Mouse (Mus musculus) liver, postnatal 0 days (tissue): Measurements from ENCODE around the gene Nkapd1. TPM values are rescaled to one million over a fixed set of nuclear protein-coding genes. Genes with fewer than 3 reads are reported as not detected.

ENCODE experiments used
- ATAC-seq: fragments of 200-750 bp; cut with Nextera tagmentation; 2 replicates; pipeline ENCODE4 v1.8.0; 2017; ENCODE audit warnings: mild to moderate bottlenecking, moderate library complexity
- DNase-seq: peaks from one replicate; pipeline ENCODE4 v3.0.0-alpha.2; 2016
- H3K27ac ChIP-seq: fragments of 300-500 bp; sonication (generic); 2 replicates; pipeline ENCODE4 v1.5.1; 2014; ENCODE audit warnings: antibody characterized with exemption, moderate library complexity, mild to moderate bottlenecking, low read depth
- H3K27me3 ChIP-seq: fragments of 300-500 bp; sonication (generic); 2 replicates; pipeline ENCODE4 v1.6.1; 2014; ENCODE audit warnings: low read length, control low read depth, mixed read lengths; ENCODE audit not compliant: insufficient read depth
- H3K36me3 ChIP-seq: fragments of 300-500 bp; sonication (generic); replicated peaks from 2 replicates; pipeline ENCODE4 v1.6.1; 2014; ENCODE audit warnings: mild to moderate bottlenecking, control low read depth, low read length, moderate library complexity, mixed read lengths; ENCODE audit not compliant: insufficient read depth
- H3K4me1 ChIP-seq: fragments of 300-500 bp; sonication (generic); 2 replicates; pipeline ENCODE4 v1.6.1; 2014; ENCODE audit warnings: antibody characterized with exemption, mild to moderate bottlenecking, control low read depth; ENCODE audit not compliant: insufficient read depth
- H3K4me2 ChIP-seq: fragments of 300-500 bp; sonication (generic); 2 replicates; pipeline ENCODE4 v1.6.1; 2014; ENCODE audit warnings: low read depth, mild to moderate bottlenecking, low read length, moderate library complexity, mixed read lengths
- H3K4me3 ChIP-seq: fragments of 300-500 bp; sonication (generic); 2 replicates; pipeline ENCODE4 v1.5.1; 2014; ENCODE audit warnings: low read depth, low read length
- H3K9ac ChIP-seq: fragments of 300-500 bp; sonication (generic); replicated peaks from 2 replicates; pipeline ENCODE4 v1.6.1; 2014; ENCODE audit warnings: mild to moderate bottlenecking, moderate library complexity
- H3K9me3 ChIP-seq: fragments of 300-500 bp; sonication (generic); 2 replicates; pipeline ENCODE4 v1.6.1; 2016; ENCODE audit warnings: mild to moderate bottlenecking, control low read depth, low read length, mixed read lengths
- CTCF ChIP-seq: sonication (generic); IDR thresholded peaks from 2 replicates; pipeline ENCODE4 v1.5.1; 2016; ENCODE audit warnings: antibody characterized with exemption, low read depth
- EP300 ChIP-seq: IDR thresholded peaks from 2 replicates; pipeline ENCODE4 v1.6.1; 2016; ENCODE audit warnings: antibody characterized with exemption, low read depth, mild to moderate bottlenecking
- WGBS: fragments of 180-500 bp; shearing (Covaris S2); extraction: QIAGEN DNeasy Blood & Tissue Kit; methylation state at CpG from one replicate; pipeline ENCODE4 v1.1.7; 2014; ENCODE audit not compliant: insufficient replicate concordance; 5-methylcytosine and 5-hydroxymethylcytosine counted together
- polyA plus RNA-seq: library from polyadenylated mRNA; unstranded; fragments of >200 nt; fragmentation: Nextera tagmentation; extraction: Ambion mirVana; gene quantifications from 2 replicates; pipeline ENCODE4 v1.2.1, GENCODE M21; 2015

Nkapd1 gene
- polyA plus RNA-seq, 1 experiment from 2014 or later = 8.3 TPM

GRCm38 (mm10) chr9:50580370-50580769 is 36.9 kb downstream of the Nkapd1 start:
- no peaks in the 10 kb centered on the region for H3K27me3 ChIP-seq
- no peak overlapping the region for H3K4me2 ChIP-seq
- no peak for TF ChIP-seq EP300
- TF ChIP-seq CTCF = no peak
- no peak overlapping the region for H3K9ac ChIP-seq
- 57% methylated on average over 4 of the region's 4 CpGs for WGBS
- DNase-seq = no peak
- no peaks in the 10 kb centered on the region for H3K4me1 ChIP-seq
- no peaks in the 10 kb centered on the region for H3K36me3 ChIP-seq
- no peak overlapping the region for H3K4me3 ChIP-seq
- no peak overlapping the region for H3K27ac ChIP-seq
- ATAC-seq = no peak
- H3K9me3 ChIP-seq = no peaks in the 10 kb centered on the region

DNA sequence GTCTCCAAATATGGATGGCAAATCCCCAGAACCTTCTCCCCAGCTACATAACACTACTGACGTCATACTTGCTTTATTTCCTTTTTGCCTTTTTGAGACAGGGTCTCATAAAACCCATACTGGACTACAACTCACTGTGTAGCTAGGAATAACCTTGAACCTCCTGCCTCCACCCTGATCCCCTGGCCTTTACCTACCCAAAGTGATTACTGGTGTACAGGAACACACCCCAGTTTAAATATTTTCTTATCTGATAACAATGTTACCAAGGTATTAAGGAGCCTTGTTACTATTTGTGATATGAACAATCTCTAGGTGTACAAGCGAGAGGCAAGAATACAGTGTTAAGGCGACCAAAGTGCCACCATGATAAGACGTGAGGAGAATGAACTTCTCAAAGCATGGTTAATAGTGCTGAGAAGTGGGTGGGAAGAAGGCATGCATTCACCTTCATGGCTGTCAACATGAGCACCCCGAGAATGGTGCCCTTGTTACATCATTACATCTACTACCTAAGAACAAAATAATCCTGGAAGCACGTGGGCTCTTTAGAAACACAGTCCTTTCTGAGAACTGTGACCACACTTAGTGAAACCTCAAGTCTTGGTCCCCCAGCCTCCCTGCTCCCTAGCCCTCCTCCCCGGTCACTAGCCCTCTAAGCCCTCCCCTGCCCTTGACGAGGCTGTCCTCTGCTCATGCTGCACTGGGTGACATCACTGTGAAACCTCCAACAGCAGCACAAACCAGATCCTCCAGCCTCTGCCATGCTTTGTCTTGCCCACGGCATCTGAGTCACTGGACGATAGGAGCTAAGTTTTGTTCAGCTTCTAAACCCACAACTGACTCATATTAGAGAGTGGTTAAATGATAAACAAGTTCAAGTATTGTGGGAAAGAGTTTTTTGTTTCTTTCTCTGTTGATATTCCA is 47.4 kb downstream of the Nkapd1 start:
- Histone ChIP-seq H3K36me3 (no peaks in the 10 kb centered on the region), H3K27me3 (no peaks in the 10 kb centered on the region), H3K9me3 (no peaks in the 10 kb centered on the region), H3K4me2 (no peak overlapping the region), H3K27ac (no peak overlapping the region), H3K4me1 (no peaks in the 10 kb centered on the region), H3K9ac (no peak overlapping the region), H3K4me3 (no peak overlapping the region)
- DNase-seq (no peak), ATAC-seq (no peak)
- no peak for TF ChIP-seq CTCF
- no peak for TF ChIP-seq EP300
- 63% methylated on average over 10 of the region's 10 CpGs for WGBS

DNA sequence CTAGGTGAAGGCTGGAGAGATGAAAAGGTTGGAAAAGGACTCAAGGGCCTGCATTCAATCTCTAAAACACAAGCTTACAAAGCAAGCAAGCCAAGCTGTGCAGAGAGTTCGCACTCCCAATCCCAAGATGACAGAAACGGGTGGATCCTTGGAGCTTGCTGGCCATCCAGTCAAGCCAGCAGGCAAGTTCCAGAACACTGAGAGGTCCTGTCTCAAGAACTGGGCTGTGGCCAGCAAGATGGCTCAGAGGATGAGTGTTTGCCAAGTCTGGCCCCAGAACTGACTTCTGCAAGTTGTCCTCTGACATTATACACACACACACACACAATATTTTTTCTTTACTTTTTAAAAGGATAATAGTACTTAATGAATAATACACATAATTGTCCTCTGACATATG is 49.4 kb downstream of the Nkapd1 start:
- WGBS = 83% methylated on average over 2 of the region's 2 CpGs
- Histone ChIP-seq H3K27me3 (no peaks in the 10 kb centered on the region), H3K4me2 (no peak overlapping the region), H3K36me3 (no peaks in the 10 kb centered on the region), H3K9me3 (no peaks in the 10 kb centered on the region), H3K4me1 (no peaks in the 10 kb centered on the region), H3K27ac (peak overlapping the region; percentile 16; the same call in 1 of the 2 replicates), H3K9ac (no peak overlapping the region), H3K4me3 (no peak overlapping the region)
- DNase-seq (no peak), ATAC-seq (no peak)
- peak; percentile 3; the same call in 1 of the 2 replicates for TF ChIP-seq EP300
- TF ChIP-seq CTCF = no peak

- Histone ChIP-seq H3K36me3 (no peaks in the 10 kb centered on the region), H3K4me2 (no peak overlapping the region), H3K4me1 (no peaks in the 10 kb centered on the region), H3K4me3 (no peak overlapping the region), H3K27me3 (no peaks in the 10 kb centered on the region), H3K27ac (no peak overlapping the region), H3K9ac (no peak overlapping the region), H3K9me3 (no peaks in the 10 kb centered on the region)
- no peak for TF ChIP-seq CTCF
- TF ChIP-seq EP300 = peak; percentile 22; the same call in 1 of the 2 replicates
- ATAC-seq (no peak), DNase-seq (no peak)
- WGBS = 57% methylated on average over 4 of the region's 4 CpGs
Observed at GRCm38 (mm10) chr9:50567372-50567771, 49.9 kb downstream of the Nkapd1 start.

GRCm38 (mm10) chr9:50565940-50566339 is 51.3 kb downstream of the Nkapd1 start:
- H3K27ac ChIP-seq = no peak overlapping the region
- no peak for ATAC-seq
- no peak for DNase-seq
- no peak overlapping the region for H3K4me3 ChIP-seq
- no peak overlapping the region for H3K9ac ChIP-seq
- no peaks in the 10 kb centered on the region for H3K4me1 ChIP-seq
- no peaks in the 10 kb centered on the region for H3K9me3 ChIP-seq
- no peak overlapping the region for H3K4me2 ChIP-seq
- TF ChIP-seq CTCF = no peak
- TF ChIP-seq EP300 = no peak
- no peaks in the 10 kb centered on the region for H3K27me3 ChIP-seq
- WGBS = 43% methylated on average over 4 of the region's 4 CpGs
- H3K36me3 ChIP-seq = no peaks in the 10 kb centered on the region

DNA sequence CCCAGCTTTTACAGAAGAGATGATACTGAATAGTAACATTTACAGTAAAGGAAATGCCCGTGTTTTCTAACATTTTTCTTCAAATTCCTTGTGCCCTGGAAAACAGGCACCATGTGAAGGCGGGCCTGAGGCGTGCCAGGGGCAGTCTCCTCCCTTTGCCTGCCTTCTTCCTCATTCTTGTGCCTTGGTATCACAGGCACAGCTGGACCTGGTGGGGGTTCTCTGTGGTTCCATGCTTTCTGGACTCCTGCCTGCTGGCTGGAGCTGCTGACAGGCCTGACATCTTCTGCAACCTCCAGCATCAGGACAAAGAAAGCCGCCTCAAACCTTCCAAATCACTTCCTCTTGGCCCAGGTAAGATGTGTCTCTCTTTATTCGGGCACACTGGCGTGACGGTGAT is 52.1 kb downstream of the Nkapd1 start:
- Histone ChIP-seq H3K4me1 (no peaks in the 10 kb centered on the region), H3K9ac (no peak overlapping the region), H3K4me3 (no peak overlapping the region), H3K27me3 (no peaks in the 10 kb centered on the region), H3K27ac (no peak overlapping the region), H3K9me3 (no peaks in the 10 kb centered on the region), H3K36me3 (no peaks in the 10 kb centered on the region), H3K4me2 (no peak overlapping the region)
- TF ChIP-seq CTCF (no peak), EP300 (no peak)
- ATAC-seq (no peak), DNase-seq (no peak)
- 69% methylated on average over 7 of the region's 7 CpGs for WGBS
